9 mouse cellular contexts compared by ENCODE assay signal in the genomic region with DNA sequence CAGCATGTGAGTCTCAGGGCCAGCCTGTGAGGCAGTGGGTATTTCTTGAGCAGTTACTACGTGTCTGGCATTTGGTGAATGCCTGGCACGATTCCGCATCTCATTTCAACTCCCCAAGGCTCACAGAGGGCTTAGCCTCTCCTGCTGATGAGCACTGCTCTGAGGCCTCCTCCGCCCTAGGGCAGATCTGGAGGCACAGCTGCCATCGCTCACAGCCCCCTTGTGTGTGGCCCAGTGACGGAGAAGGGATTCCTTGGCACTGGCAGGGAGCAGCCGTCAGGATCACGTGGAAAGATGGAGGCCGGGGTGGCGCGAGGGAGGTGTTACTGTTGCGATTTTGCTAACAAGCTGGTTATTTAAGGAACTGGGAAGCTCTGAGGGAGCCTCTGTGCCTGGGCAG. TPM values are rescaled to one million over a fixed set of nuclear protein-coding genes. Genes with fewer than 3 reads are reported as not detected.
A peak's percentile ranks its signal among the peaks of the same experiment; 100 is the strongest.
DNase-seq lines count a peak whose midpoint lies in the region; ATAC-seq lines count a peak whose summit lies in the region.
"Had no signal": no experiment of that assay in that cellular context is flagged by ENCODE, and none has a peak within 500 bp of the region (broad histone marks: within the 10 kb centered on the region; RNA-seq: fewer than 3 reads in every experiment).

No protein-coding gene starts in this region.

- peak; percentile 58; the same call in 1 of the 2 replicates for ATAC-seq in midbrain, embryonic 11.5 days (ENCODE audit: low FRiP score)

- H3K9ac ChIP-seq in midbrain, embryonic 11.5 days (ENCODE audit: low read length): no peak overlapping the region
- H3K9ac ChIP-seq: heart, embryonic 15.5 days had no signal

- H3K36me3 ChIP-seq in midbrain, embryonic 11.5 days (ENCODE audit: control insufficient read depth, insufficient read depth, low read length): no peaks in the 10 kb centered on the region
- H3K36me3 ChIP-seq in heart, embryonic 10.5 days: no peaks in the 10 kb centered on the region
- H3K36me3 ChIP-seq: heart, embryonic 15.5 days had no signal

- no peak overlapping the region for H3K4me3 ChIP-seq in midbrain, embryonic 11.5 days (ENCODE audit: low read depth, low read length)
- no peak overlapping the region for H3K4me3 ChIP-seq in heart, embryonic 10.5 days
- H3K4me3 ChIP-seq: heart, embryonic 15.5 days had no signal

- no peaks in the 10 kb centered on the region for H3K27me3 ChIP-seq in midbrain, embryonic 11.5 days (ENCODE audit: control insufficient read depth, insufficient read depth, low read length)
- H3K27me3 ChIP-seq in heart, embryonic 10.5 days (ENCODE audit: insufficient read depth, poor library complexity, severe bottlenecking): peaks cover 30% of the 10 kb centered on the region

- H3K4me2 ChIP-seq in midbrain, embryonic 11.5 days: no peak overlapping the region
- H3K4me2 ChIP-seq: heart, embryonic 15.5 days had no signal

- no peaks in the 10 kb centered on the region for H3K9me3 ChIP-seq in midbrain, embryonic 11.5 days (ENCODE audit: control insufficient read depth, low read length)
- no peaks in the 10 kb centered on the region for H3K9me3 ChIP-seq in heart, embryonic 10.5 days
- H3K9me3 ChIP-seq: heart, embryonic 15.5 days had no signal

- whole genome bisulfite sequencing in midbrain, embryonic 11.5 days: 54% methylated on average over 12 of the region's 12 CpGs
- 45% methylated on average over 12 of the region's 12 CpGs for WGBS in heart, embryonic 10.5 days

- DNase-seq in lung, postnatal 4 days: peak; percentile 10 to 58
- DNase-seq in lung, postnatal 36 days: no peak
- peak; percentile 82 for DNase-seq in layer of hippocampus, adult 11-12 months (ENCODE audit: low spot score)
- DNase-seq in midbrain, embryonic 11.5 days (ENCODE audit: low spot score, missing footprints): no peak
- DNase-seq in telencephalon, adult 2 months (ENCODE audit: low read depth, low spot score): peak; percentile 87
- no peak for DNase-seq in spleen, adult 18-20 months
- no peak for DNase-seq in heart, embryonic 10.5 days (ENCODE audit: low spot score)
- DNase-seq in cerebellum, adult 9-10 months: no peak

- H3K27ac ChIP-seq in midbrain, embryonic 11.5 days (ENCODE audit: low read depth, low read length): no peak overlapping the region
- no peak overlapping the region for H3K27ac ChIP-seq in heart, embryonic 10.5 days
- H3K27ac ChIP-seq: heart, embryonic 15.5 days had no signal

- H3K4me1 ChIP-seq in midbrain, embryonic 11.5 days (ENCODE audit: control insufficient read depth, insufficient read depth, low read length): no peaks in the 10 kb centered on the region
- peaks cover 4% of the 10 kb centered on the region; the same call in 1 of the 2 replicates for H3K4me1 ChIP-seq in heart, embryonic 10.5 days
- H3K4me1 ChIP-seq: heart, embryonic 15.5 days had no signal

RNA-seq across cellular contexts. Expression of gene Dlgap4, which starts 52.7 kb away (rescaled TPM):
- polyA plus RNA-seq in midbrain, embryonic 11.5 days (2014; fragmentation: Nextera tagmentation; extraction: Ambion mirVana): 127 and 136 TPM in 2 replicates
- 71.6 and 95.7 TPM in 2 replicates for polyA plus RNA-seq in heart, embryonic 10.5 days (2016; fragmentation: Nextera tagmentation; extraction: Ambion mirVana)

Comparison
In these comparisons a context has a peak if more than half of its experiments do, and no peak if none do; other contexts are left out.
1. DNase-seq: peak in lung, postnatal 4 days (2 of 2), layer of hippocampus, adult 11-12 months (single experiment) and telencephalon, adult 2 months (single experiment); none in lung, postnatal 36 days (single experiment), midbrain, embryonic 11.5 days (single experiment), spleen, adult 18-20 months (0 of 2), heart, embryonic 10.5 days (single experiment) and cerebellum, adult 9-10 months (single experiment).